Mouse (Mus musculus): ENCODE data around the gene Pum1. TPM values are rescaled to one million over a fixed set of nuclear protein-coding genes. Genes with fewer than 3 reads are reported as not detected.
A peak's percentile ranks its signal among the peaks of the same experiment; 100 is the strongest.

The Pum1 gene
- polyA plus RNA-seq, 1 experiment from 2014 or later = 86.3 TPM

DNA sequence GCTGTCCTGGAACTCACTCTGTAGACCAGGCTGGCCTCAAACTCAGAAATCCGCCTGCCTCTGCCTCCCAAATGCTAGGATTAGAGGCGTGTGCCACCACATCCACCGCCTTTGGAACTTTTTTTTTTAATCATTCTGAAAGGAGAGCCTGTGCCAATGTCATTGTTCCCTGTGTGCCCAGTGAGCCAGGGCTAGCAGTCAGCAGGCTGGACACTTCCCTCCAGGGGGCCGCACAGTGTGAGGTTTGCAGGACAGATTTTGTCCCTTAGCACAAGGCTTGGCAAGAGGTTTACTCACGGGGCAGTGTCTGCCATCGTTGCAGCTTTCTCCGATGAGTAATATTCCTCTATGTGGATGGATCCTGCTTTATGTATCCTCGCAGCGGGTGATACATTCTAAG, 143.6 kb downstream of the Pum1 start:
- no peaks in the 10 kb centered on the region for H3K27me3 ChIP-seq
- no peaks in the 10 kb centered on the region for H3K36me3 ChIP-seq
- H3K4me1 ChIP-seq (replicated peaks) = peaks cover 78% of the 10 kb centered on the region
- WGBS = 88% methylated on average over 9 of the region's 9 CpGs
- H3K4me2 ChIP-seq = no peak overlapping the region
- no peak overlapping the region for H3K27ac ChIP-seq (replicated peaks)
- no peak overlapping the region for H3K4me3 ChIP-seq
- H3K9ac ChIP-seq = no peak overlapping the region
- no peak for ATAC-seq (ENCODE audit: low read depth)
- no peaks in the 10 kb centered on the region for H3K9me3 ChIP-seq

DNA sequence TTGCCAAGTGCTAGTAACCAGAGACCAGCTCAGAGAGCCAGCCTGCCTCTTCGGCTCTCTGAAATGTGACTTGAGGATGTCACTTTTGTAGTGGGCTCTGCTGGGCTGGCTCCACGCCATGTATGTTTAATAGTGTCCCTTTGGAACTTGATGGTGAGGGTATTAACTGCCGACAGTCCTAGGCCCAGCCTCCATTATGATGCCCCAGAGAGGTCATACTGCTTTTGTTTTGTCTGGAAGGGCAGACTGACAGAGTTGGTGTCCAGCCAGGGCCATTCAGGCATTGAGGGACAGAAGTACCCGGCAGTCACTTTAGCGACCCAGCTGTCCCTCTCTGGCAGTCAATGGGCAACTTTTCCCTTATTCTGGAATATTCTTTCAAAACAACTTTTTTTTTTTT, 146.7 kb downstream of the Pum1 start:
- 0 out of 2 replicates have a peak overlapping the region, but pooled peaks have one; percentile 6 for H3K9ac ChIP-seq

DNA sequence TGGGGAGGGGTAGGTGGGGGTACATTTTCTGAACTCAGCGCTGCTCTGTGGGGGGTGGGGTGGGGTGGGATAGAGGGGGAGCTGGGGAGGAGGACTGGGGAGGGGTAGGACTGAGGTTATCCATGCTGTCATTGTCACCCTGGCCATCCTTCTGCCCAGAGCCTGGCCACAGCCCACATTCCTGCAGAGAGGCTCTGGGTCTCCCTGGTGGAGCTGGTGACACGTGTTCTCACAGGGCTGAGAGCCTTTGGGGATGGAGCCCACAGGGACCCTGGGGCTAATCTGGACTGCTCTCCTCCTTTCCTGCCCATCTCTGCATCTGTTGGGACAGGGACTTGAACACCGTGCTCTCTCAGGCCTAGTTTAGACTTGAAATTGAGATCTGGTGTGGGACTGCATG, 147.7 kb downstream of the Pum1 start:
- H3K4me3 ChIP-seq = no peak overlapping the region
- ATAC-seq (ENCODE audit: low read depth) = no peak

More for the DNA sequence above, 146.7 kb downstream of the Pum1 start:
- Histone ChIP-seq H3K4me3 (no peak overlapping the region), H3K27me3 (no peaks in the 10 kb centered on the region), H3K27ac (replicated peaks) (peak overlapping the region; percentile 64), H3K9me3 (no peaks in the 10 kb centered on the region), H3K36me3 (no peaks in the 10 kb centered on the region), H3K4me2 (no peak overlapping the region), H3K4me1 (replicated peaks) (peaks cover 78% of the 10 kb centered on the region)
- ATAC-seq (ENCODE audit: low read depth) = no peak
- WGBS = 16% methylated on average over 5 of the region's 5 CpGs

DNA sequence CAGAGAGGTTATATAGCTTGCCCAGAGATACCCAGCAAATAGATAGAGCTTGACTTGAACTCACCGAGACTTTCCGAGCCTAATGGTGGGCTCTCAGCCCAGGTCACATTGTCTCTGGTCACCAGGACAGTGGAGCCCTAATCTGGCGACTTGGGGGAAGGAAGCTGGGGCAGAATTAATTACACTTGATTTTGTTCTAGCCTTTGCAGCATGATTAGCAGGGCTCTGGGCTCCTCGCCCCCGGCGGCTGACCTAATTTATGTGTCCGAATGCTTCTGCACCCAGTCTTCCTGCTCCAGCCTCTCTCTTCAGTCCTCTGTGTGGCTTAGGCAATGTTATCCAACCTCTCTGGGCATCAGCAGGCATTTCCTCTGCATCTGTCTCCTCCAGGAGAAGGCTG, 148.3 kb downstream of the Pum1 start:
- ATAC-seq (ENCODE audit: low read depth) = no peak
- H3K4me3 ChIP-seq = no peak overlapping the region
- peak overlapping the region; percentile 4; the same call in 1 of the 2 replicates for H3K4me2 ChIP-seq
- no peaks in the 10 kb centered on the region for H3K36me3 ChIP-seq
- peak overlapping the region; percentile 46 for H3K27ac ChIP-seq (replicated peaks)
- H3K27me3 ChIP-seq = no peaks in the 10 kb centered on the region
- H3K9ac ChIP-seq = peak overlapping the region; percentile 45
- H3K9me3 ChIP-seq = no peaks in the 10 kb centered on the region
- WGBS = 32% methylated on average over 7 of the region's 7 CpGs
- H3K4me1 ChIP-seq (replicated peaks) = peaks cover 78% of the 10 kb centered on the region

More for the DNA sequence above, 147.7 kb downstream of the Pum1 start:
- WGBS = 35% methylated on average over 3 of the region's 3 CpGs
- H3K27ac ChIP-seq (replicated peaks) = peak overlapping the region; percentile 46
- no peaks in the 10 kb centered on the region for H3K36me3 ChIP-seq
- no peak overlapping the region for H3K9ac ChIP-seq
- H3K9me3 ChIP-seq = no peaks in the 10 kb centered on the region
- H3K27me3 ChIP-seq = no peaks in the 10 kb centered on the region
- H3K4me1 ChIP-seq (replicated peaks) = peaks cover 78% of the 10 kb centered on the region
- H3K4me2 ChIP-seq = no peak overlapping the region

DNA sequence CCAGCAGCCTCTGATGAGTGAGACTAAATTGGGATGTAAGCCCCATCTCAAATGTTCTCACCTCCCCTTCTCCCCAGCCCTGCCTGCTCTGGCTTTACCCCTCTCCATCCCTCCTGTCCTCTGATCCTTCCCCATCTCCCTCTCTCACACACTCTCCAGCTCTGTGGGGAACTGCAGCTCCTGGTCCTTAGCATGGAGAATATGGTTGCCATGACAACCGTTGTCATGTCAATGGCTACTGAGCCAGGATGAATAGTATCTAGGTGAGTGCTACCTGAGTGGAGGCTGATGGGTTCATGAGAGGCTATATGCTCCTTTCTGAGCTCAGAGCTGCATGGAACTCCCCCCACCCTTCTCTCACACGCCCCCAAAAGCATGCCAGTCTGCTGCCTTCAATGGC, 150.8 kb downstream of the Pum1 start:
- Histone ChIP-seq H3K9me3 (no peaks in the 10 kb centered on the region), H3K4me3 (no peak overlapping the region), H3K27me3 (no peaks in the 10 kb centered on the region), H3K4me1 (replicated peaks) (peaks cover 68% of the 10 kb centered on the region), H3K27ac (replicated peaks) (peak overlapping the region; percentile 87), H3K36me3 (peaks cover 10% of the 10 kb centered on the region), H3K4me2 (peak overlapping the region; percentile 39), H3K9ac (peak overlapping the region; percentile 59)
- ATAC-seq (ENCODE audit: low read depth) = peak; percentile 63
- WGBS = 49% methylated on average over 2 of the region's 2 CpGs

DNA sequence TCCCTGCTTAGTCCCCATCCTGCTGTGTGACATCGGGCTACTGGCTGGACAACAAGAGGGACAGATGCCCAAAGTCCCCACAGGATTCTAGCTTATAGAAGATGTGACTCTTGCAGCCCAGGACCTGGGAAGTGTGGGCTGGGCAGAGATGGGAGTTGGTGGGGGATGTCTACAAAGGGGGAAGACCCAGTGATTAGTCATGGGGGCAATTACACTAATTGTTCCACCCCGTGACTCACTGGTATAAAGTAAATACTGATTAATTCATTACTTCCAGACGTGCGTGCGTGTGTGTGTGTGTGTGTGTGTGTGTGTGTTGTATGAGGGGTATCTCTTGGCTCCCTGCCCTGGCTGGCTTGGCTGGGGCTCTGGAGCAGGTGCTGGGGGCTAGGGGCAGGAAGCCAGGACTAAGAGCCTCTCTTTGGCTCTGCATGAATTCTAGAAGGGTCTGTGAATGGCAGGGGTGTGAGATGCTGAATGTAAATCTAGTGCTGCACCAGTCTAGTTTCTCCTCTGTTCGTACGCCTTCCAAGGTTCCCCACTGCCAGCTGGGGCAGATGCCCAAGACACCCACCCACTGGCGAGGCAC, 151.7 kb downstream of the Pum1 start:
- peaks cover 16% of the 10 kb centered on the region for H3K36me3 ChIP-seq
- peak overlapping the region; percentile 87 for H3K27ac ChIP-seq (replicated peaks)
- peak; percentile 49 for ATAC-seq (ENCODE audit: low read depth)
- H3K9me3 ChIP-seq = no peaks in the 10 kb centered on the region
- H3K4me3 ChIP-seq = no peak overlapping the region
- WGBS = 27% methylated on average over 8 of the region's 8 CpGs
- peaks cover 59% of the 10 kb centered on the region for H3K4me1 ChIP-seq (replicated peaks)
- H3K27me3 ChIP-seq = no peaks in the 10 kb centered on the region
- 0 out of 2 replicates have a peak overlapping the region, but pooled peaks have one; percentile 23 for H3K9ac ChIP-seq
- no peak overlapping the region for H3K4me2 ChIP-seq

DNA sequence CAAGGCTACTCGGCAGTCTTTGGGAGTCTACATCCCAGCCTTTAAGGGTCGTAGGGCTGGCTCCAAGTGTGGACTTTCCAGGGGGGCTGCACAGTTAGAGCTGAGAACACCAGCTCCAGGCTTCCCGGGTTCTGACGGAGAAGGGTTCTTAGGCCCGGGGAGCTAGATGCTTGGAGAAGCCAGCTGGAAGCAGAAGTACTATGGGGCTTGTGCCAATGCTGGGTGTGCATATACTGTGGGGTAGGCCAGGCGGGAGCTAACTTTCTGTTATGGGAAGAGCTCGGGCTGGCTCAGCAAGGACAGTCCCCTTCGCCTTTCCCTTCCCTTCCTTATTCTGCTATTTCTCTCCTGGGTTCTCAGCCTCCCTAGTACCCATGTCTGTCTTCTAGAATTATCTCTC, 152.7 kb downstream of the Pum1 start:
- Histone ChIP-seq H3K9me3 (no peaks in the 10 kb centered on the region), H3K4me1 (replicated peaks) (peaks cover 52% of the 10 kb centered on the region), H3K9ac (no peak overlapping the region), H3K27ac (replicated peaks) (peak overlapping the region; percentile 87; the same call in 1 of the 2 replicates), H3K36me3 (peaks cover 22% of the 10 kb centered on the region), H3K4me3 (no peak overlapping the region), H3K4me2 (no peak overlapping the region), H3K27me3 (no peaks in the 10 kb centered on the region; the same call in 1 of the 2 replicates)
- 80% methylated on average over 8 of the region's 8 CpGs for WGBS
- ATAC-seq (ENCODE audit: low read depth) = no peak

DNA sequence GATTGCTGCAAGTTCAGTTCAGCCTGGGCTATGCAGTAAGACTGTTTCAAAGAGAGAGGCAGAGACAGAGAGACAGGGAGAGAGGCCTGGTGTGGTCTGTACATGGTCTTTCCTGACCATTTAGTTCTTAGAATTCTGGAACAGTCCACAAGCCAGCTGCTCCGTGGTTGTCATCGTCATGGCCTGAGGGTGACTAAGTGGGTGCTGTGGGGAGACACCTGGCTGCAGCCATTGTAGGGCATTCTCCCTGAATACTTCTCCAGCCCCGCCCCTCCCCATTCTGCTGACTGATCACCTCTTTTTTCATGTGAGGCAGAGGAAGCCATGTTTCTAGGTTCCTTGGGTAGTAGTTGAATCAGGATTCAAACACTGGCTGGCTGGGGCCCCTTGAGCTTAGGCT, 156.7 kb downstream of the Pum1 start:
- Histone ChIP-seq H3K4me3 (no peak overlapping the region), H3K9me3 (no peaks in the 10 kb centered on the region), H3K36me3 (peaks cover 52% of the 10 kb centered on the region), H3K4me1 (replicated peaks) (peaks cover 13% of the 10 kb centered on the region), H3K4me2 (no peak overlapping the region), H3K27ac (replicated peaks) (no peak overlapping the region), H3K9ac (no peak overlapping the region), H3K27me3 (no peaks in the 10 kb centered on the region; the same call in 1 of the 2 replicates)
- 96% methylated on average over 3 of the region's 3 CpGs for WGBS
- no peak for ATAC-seq (ENCODE audit: low read depth)

DNA sequence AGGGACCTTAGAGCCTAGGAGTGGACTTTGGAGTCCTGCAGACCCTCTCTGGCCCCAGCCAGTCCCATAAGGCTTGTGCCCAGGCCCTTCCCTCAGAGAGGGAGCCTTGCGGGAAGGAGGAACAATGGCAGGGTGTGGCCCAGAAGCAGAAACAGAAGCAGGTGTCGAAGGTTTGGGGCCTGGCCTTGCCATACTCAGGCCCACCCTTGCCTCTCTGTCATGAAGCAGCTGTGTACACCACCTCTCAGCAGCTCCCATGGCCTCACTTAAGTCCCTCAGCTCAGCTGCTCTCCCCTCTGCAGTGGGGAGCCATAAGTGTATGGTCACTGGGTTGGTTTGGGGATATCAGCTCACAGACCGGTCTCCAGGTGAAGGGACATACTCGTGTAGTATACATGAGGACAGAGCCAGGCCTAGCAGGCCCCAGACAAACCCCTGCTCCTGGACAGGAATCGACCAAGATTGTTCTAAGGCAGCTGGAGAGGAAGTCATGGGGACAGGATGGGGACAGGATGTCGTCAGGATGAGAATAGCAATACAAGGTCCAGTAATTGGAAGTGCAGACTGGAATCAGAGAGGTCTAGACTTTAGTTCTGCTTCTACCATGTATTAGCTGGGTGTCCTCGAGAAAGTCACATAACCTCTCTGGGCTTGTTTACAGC, 157.6 kb downstream of the Pum1 start:
- peaks cover 4% of the 10 kb centered on the region for H3K4me1 ChIP-seq (replicated peaks)
- H3K27ac ChIP-seq (replicated peaks) = 0 out of 2 replicates have a peak overlapping the region, but pooled peaks have one; percentile 9
- H3K4me2 ChIP-seq = no peak overlapping the region
- WGBS = 86% methylated on average over 7 of the region's 7 CpGs
- H3K27me3 ChIP-seq = no peaks in the 10 kb centered on the region; the same call in 1 of the 2 replicates
- no peak for ATAC-seq (ENCODE audit: low read depth)
- no peak overlapping the region for H3K4me3 ChIP-seq
- H3K9ac ChIP-seq = 0 out of 2 replicates have a peak overlapping the region, but pooled peaks have one; percentile 22
- no peaks in the 10 kb centered on the region for H3K9me3 ChIP-seq
- peaks cover 62% of the 10 kb centered on the region for H3K36me3 ChIP-seq

DNA sequence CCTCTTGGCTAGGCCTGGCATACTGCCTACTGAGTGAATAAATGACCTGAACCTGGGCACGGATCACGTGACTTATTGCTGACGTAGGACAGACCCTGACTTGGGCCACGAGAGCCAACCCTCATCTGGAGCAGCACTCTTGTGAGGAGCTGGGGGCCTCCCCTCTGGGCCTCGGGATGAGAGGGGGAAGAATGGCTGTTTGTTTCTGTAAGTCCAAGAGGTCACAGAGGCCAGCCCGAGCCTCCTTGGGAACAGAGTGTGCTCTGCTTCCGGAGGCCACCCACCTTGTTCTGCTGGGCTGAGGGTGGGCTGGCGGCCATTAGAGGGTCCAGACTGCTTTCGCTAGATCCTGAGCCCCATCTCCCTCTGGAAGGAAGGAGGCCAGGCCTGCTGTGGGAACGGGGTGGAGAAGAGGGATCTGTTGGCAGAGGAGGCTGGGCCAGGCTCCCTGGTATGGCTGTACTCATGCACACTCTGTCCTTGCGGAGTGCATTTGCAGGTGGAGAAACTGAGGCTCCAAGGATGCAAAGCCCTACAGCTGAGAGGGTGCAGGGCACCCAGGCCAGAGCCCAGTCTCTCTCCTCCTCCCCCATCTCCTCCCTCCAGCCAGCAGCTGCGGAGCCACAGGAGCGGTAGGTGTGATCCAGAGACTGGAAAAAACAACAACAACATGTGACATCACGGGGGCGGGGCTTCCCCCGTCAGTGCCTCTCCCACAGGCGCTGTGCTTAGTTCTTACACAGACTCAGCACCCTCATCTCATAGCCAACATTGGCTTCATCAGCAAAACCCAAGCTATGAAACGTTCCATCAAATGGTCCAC, 165.9 kb downstream of the Pum1 start:
- Histone ChIP-seq H3K4me2 (peak overlapping the region; percentile 27), H3K36me3 (peaks cover 21% of the 10 kb centered on the region), H3K27ac (replicated peaks) (peak overlapping the region; percentile 69), H3K9ac (0 out of 2 replicates have a peak overlapping the region, but pooled peaks have one; percentile 18), H3K4me3 (no peak overlapping the region), H3K9me3 (no peaks in the 10 kb centered on the region), H3K4me1 (replicated peaks) (peaks cover 24% of the 10 kb centered on the region), H3K27me3 (no peaks in the 10 kb centered on the region)
- 6% methylated on average over 18 of the region's 18 CpGs for WGBS
- peak; percentile 32 for ATAC-seq (ENCODE audit: low read depth)
